ENCODE assay signal across 29 mouse cellular contexts in the genomic region with DNA sequence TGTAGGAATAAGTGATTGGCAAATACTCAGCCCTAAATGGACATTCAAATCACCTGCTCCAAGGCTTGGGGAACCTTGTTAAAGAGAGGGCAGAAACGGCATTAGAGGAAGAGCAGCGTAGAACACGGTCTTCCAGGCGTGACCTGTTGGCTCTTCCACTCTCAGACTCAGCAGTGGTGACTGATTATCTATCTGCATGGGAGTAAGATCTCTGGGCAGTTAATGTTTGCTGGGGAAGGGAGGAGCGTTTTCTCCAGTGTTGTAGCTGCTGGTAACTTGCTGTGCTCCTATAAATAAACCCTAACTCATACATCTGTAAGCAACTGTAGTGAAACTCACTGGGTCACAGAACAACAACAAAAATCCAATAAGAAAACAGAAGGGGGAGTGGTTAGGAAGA.
A peak's percentile ranks its signal among the peaks of the same experiment; 100 is the strongest.
DNase-seq lines count a peak whose midpoint lies in the region; ATAC-seq and TF ChIP-seq lines count a peak whose summit lies in the region.
"Had no signal": no experiment of that assay in that cellular context is flagged by ENCODE, and none has a peak within 500 bp of the region (broad histone marks: within the 10 kb centered on the region; RNA-seq: fewer than 3 reads in every experiment).

No protein-coding gene starts in this region.

- no peaks in the 10 kb centered on the region for H3K27me3 ChIP-seq in heart, adult 2 months (ENCODE audit: control insufficient read depth, insufficient read depth, low read length)
- no peaks in the 10 kb centered on the region for H3K27me3 ChIP-seq in kidney, embryonic 16.5 days (ENCODE audit: insufficient read depth, low read length)
- no peaks in the 10 kb centered on the region for H3K27me3 ChIP-seq in stomach, postnatal 0 days (ENCODE audit: control insufficient read depth, insufficient read depth, low read length)
- no peaks in the 10 kb centered on the region for H3K27me3 ChIP-seq in midbrain, embryonic 13.5 days
- H3K27me3 ChIP-seq: CH12.LX; embryonic facial prominence, embryonic 13.5 days; forebrain, embryonic 12.5 days; forebrain, embryonic 15.5 days; heart, embryonic 12.5 days; heart, embryonic 15.5 days; Patski had no signal

- H3K4me1 ChIP-seq in heart, adult 2 months (ENCODE audit: control insufficient read depth, insufficient read depth, low read length), result peaks cover 10% of the 10 kb centered on the region
- peaks cover 20% of the 10 kb centered on the region; the same call in 1 of the 2 replicates for H3K4me1 ChIP-seq in kidney, embryonic 16.5 days (ENCODE audit: insufficient read depth, low read length)
- 0 out of 2 replicates have a peak, but pooled peaks cover 3% of the 10 kb centered on the region for H3K4me1 ChIP-seq in stomach, postnatal 0 days (replicated peaks; ENCODE audit: control insufficient read depth, insufficient read depth)
- 0 out of 2 replicates have a peak, but pooled peaks cover 6% of the 10 kb centered on the region for H3K4me1 ChIP-seq in midbrain, embryonic 13.5 days (replicated peaks)

- H3K36me3 ChIP-seq in heart, adult 2 months (ENCODE audit: control insufficient read depth, insufficient read depth, low read length), result no peaks in the 10 kb centered on the region; the same call in none of the 2 replicates
- H3K36me3 ChIP-seq in kidney, embryonic 16.5 days (ENCODE audit: insufficient read depth, low read length), result no peaks in the 10 kb centered on the region
- H3K36me3 ChIP-seq in stomach, postnatal 0 days (ENCODE audit: control insufficient read depth, insufficient read depth, low read length), result no peaks in the 10 kb centered on the region
- H3K36me3 ChIP-seq in midbrain, embryonic 13.5 days, result no peaks in the 10 kb centered on the region
- H3K36me3 ChIP-seq: embryonic facial prominence, embryonic 10.5 days; embryonic facial prominence, embryonic 13.5 days; forebrain, embryonic 12.5 days; forebrain, embryonic 15.5 days; G1E; heart, embryonic 12.5 days; heart, embryonic 15.5 days had no signal

- TF ChIP-seq EP300 in heart, adult 2 months (IDR thresholded peaks at IDR 0.05; ENCODE audit: insufficient read depth, low read depth, low read length), result no peak
- no peak for TF ChIP-seq EP300 in stomach, postnatal 0 days (optimal IDR thresholded peaks at IDR 0.05)

- no peak overlapping the region for H3K4me2 ChIP-seq in kidney, embryonic 16.5 days (replicated peaks; ENCODE audit: low read depth, low read length)
- H3K4me2 ChIP-seq in stomach, postnatal 0 days (replicated peaks; ENCODE audit: low read depth), result no peak overlapping the region
- H3K4me2 ChIP-seq in midbrain, embryonic 13.5 days (replicated peaks), result no peak overlapping the region
- H3K4me2 ChIP-seq: embryonic facial prominence, embryonic 13.5 days; forebrain, embryonic 12.5 days; forebrain, embryonic 15.5 days; heart, embryonic 12.5 days; heart, embryonic 15.5 days; hindbrain, embryonic 14.5 days had no signal

- no peaks in the 10 kb centered on the region for H3K79me2 ChIP-seq in heart, adult 2 months (replicated peaks; ENCODE audit: control insufficient read depth, insufficient read depth, low read length)

- no peak for TF ChIP-seq POLR2A in heart, adult 2 months (IDR thresholded peaks at IDR 0.05; ENCODE audit: insufficient read depth, low read depth, low read length)

- peak; percentile 78; the same call in 1 of the 2 replicates for ATAC-seq in kidney, embryonic 16.5 days (ENCODE audit: low FRiP score, low TSS enrichment)
- ATAC-seq in stomach, postnatal 0 days (ENCODE audit: low FRiP score, low TSS enrichment), result peak; percentile 22; the same call in 1 of the 2 replicates
- ATAC-seq in midbrain, embryonic 13.5 days, result no peak
- ATAC-seq: forebrain, embryonic 15.5 days; hindbrain, postnatal 0 days; Patski had no signal

- intact Hi-C loops in heart, adult 2 months (cut with DNase I), result no loop called here
- intact Hi-C loops in heart, postnatal 14 days (cut with DNase I), result no loop called here

- no peak overlapping the region for H3K4me3 ChIP-seq in heart, adult 2 months
- H3K4me3 ChIP-seq in kidney, embryonic 16.5 days (ENCODE audit: low read length), result no peak overlapping the region
- H3K4me3 ChIP-seq in stomach, postnatal 0 days (ENCODE audit: low read depth, low read length), result no peak overlapping the region
- no peak overlapping the region for H3K4me3 ChIP-seq in midbrain, embryonic 13.5 days (replicated peaks)
- H3K4me3 ChIP-seq: embryonic facial prominence, embryonic 10.5 days; embryonic facial prominence, embryonic 13.5 days; erythroblast, embryonic 14.5 days; forebrain, embryonic 12.5 days; forebrain, embryonic 15.5 days; heart, embryonic 12.5 days; heart, embryonic 15.5 days had no signal

- TF ChIP-seq CTCF in heart, adult 2 months (IDR thresholded peaks at IDR 0.05), result no peak
- no peak for TF ChIP-seq CTCF in stomach, postnatal 0 days (IDR thresholded peaks at IDR 0.05; ENCODE audit: low read depth)

- WGBS in heart, adult 2 months, result 61% methylated on average over 5 of the region's 5 CpGs
- WGBS in kidney, embryonic 16.5 days, result 55% methylated on average over 5 of the region's 5 CpGs
- 53% methylated on average over 5 of the region's 5 CpGs for WGBS in stomach, postnatal 0 days
- 84% methylated on average over 5 of the region's 5 CpGs for WGBS in midbrain, embryonic 13.5 days

- 0 out of 2 replicates have a peak overlapping the region, but pooled peaks have one; percentile 20 for H3K9ac ChIP-seq in heart, adult 2 months (ENCODE audit: low read depth, low read length)
- no peak overlapping the region for H3K9ac ChIP-seq in kidney, embryonic 16.5 days (replicated peaks; ENCODE audit: low read length)
- no peak overlapping the region for H3K9ac ChIP-seq in stomach, postnatal 0 days (ENCODE audit: low read length)
- no peak overlapping the region for H3K9ac ChIP-seq in midbrain, embryonic 13.5 days (replicated peaks)
- H3K9ac ChIP-seq: embryonic facial prominence, embryonic 13.5 days; forebrain, embryonic 12.5 days; forebrain, embryonic 15.5 days; heart, embryonic 12.5 days; heart, embryonic 15.5 days; hindbrain, embryonic 14.5 days had no signal

- no peak overlapping the region for H3K27ac ChIP-seq in heart, adult 2 months
- H3K27ac ChIP-seq in kidney, embryonic 16.5 days (ENCODE audit: low read length), result no peak overlapping the region
- no peak overlapping the region for H3K27ac ChIP-seq in stomach, postnatal 0 days (replicated peaks)
- no peak overlapping the region for H3K27ac ChIP-seq in midbrain, embryonic 13.5 days
- H3K27ac ChIP-seq: embryonic facial prominence, embryonic 10.5 days; embryonic facial prominence, embryonic 13.5 days; forebrain, embryonic 12.5 days; forebrain, embryonic 15.5 days; heart, embryonic 15.5 days; hindbrain, embryonic 14.5 days; hindbrain, postnatal 0 days had no signal

- H3K9me3 ChIP-seq in kidney, embryonic 16.5 days (ENCODE audit: low read length), result no peaks in the 10 kb centered on the region
- H3K9me3 ChIP-seq in stomach, postnatal 0 days (ENCODE audit: control insufficient read depth, low read length), result no peaks in the 10 kb centered on the region
- H3K9me3 ChIP-seq in midbrain, embryonic 13.5 days, result no peaks in the 10 kb centered on the region
- H3K9me3 ChIP-seq: embryonic facial prominence, embryonic 10.5 days; embryonic facial prominence, embryonic 13.5 days; forebrain, embryonic 12.5 days; forebrain, embryonic 15.5 days; G1E; heart, embryonic 12.5 days; heart, embryonic 15.5 days had no signal

- DNase-seq in heart, adult 2 months, result no peak
- DNase-seq in heart, postnatal 14 days, result no peak
- DNase-seq in kidney, adult 8-10 months, result peak; percentile 15 to 22
- no peak for DNase-seq in kidney, adult 18-20 months
- DNase-seq in stomach, postnatal 0 days (ENCODE audit: low spot score), result no peak
- no peak for DNase-seq in embryo, embryonic 11 days
- DNase-seq: B cell, adult 2 months; cerebellum, adult 18-20 months; cerebellum, adult 9-10 months; cerebellum, postnatal 14 days; gastrocnemius, postnatal 10 days; gastrocnemius, postnatal 36 days; heart, adult 11 months; heart, postnatal 10 days; heart, postnatal 4 days had no signal

Comparison
In these comparisons a context has a peak if more than half of its experiments do, and no peak if none do; other contexts are left out.
1. DNase-seq: peak in kidney, adult 8-10 months (2 of 2); none in heart, adult 2 months (0 of 2), heart, postnatal 14 days (0 of 2), kidney, adult 18-20 months (single experiment), stomach, postnatal 0 days (single experiment) and embryo, embryonic 11 days (single experiment).